Mouse (Mus musculus): ENCODE results near the gene Ano9.

GRCm38 (mm10) chr7:141055785-141056184 is 61.8 kb downstream of the Ano9 start:
- TF ChIP-seq CTCF (IDR thresholded peaks at IDR 0.05; ENCODE audit: control insufficient read depth, insufficient read depth, insufficient read length) (no peak), MAX (IDR thresholded peaks at IDR 0.05) (no peak), CEBPB (IDR thresholded peaks at IDR 0.05; ENCODE audit: low read depth) (no peak)

Data from C2C12 (cell line).